Mouse (Mus musculus) ES-E14 (cell line): ENCODE data around the gene Eya4. TPM values are rescaled to one million over a fixed set of nuclear protein-coding genes. Genes with fewer than 3 reads are reported as not detected.
A peak's percentile ranks its signal among the peaks of the same experiment; 100 is the strongest.

Source experiments
- DNase-seq: peaks from one replicate; pipeline ENCODE4 v3.0.0-alpha.2; 2013; ENCODE audit warnings: low read depth, low spot score
- H3K27ac ChIP-seq: 2 replicates; pipeline ENCODE4 v1.5.1; 2012; ENCODE audit warnings: low read depth, mild to moderate bottlenecking, low read length, moderate library complexity, mixed read lengths; ENCODE audit not compliant: poor library complexity, insufficient read depth, severe bottlenecking
- H3K36me3 ChIP-seq: 2 replicates; pipeline ENCODE4 v1.6.1; 2012; ENCODE audit warnings: mild to moderate bottlenecking, low read length, moderate library complexity, mixed read lengths; ENCODE audit not compliant: control insufficient read depth, poor library complexity, insufficient read depth, severe bottlenecking
- H3K4me1 ChIP-seq, 2 experiments: fragments of 150-350 bp in 1 of 2; sonication (generic) in 1 of 2; 2 replicates each; pipeline ENCODE4 v1.6.1; 2012; ENCODE audit warnings: low read length in 2 of 2, mild to moderate bottlenecking in 1 of 2, mixed read lengths in 1 of 2; ENCODE audit not compliant: control insufficient read depth in 2 of 2, insufficient read depth in 2 of 2, poor library complexity in 1 of 2
- H3K4me3 ChIP-seq, 2 experiments: fragments of 150-350 bp in 1 of 2; sonication (generic) in 1 of 2; 2 replicates each; pipeline ENCODE4 v1.5.1; 2012; ENCODE audit warnings: low read length in 2 of 2, low read depth in 1 of 2, mild to moderate bottlenecking in 1 of 2, mixed read lengths in 1 of 2; ENCODE audit not compliant: insufficient read depth in 1 of 2, poor library complexity in 1 of 2, severe bottlenecking in 1 of 2
- H3K9ac ChIP-seq: 2 replicates; pipeline ENCODE4 v1.6.1; 2012; ENCODE audit warnings: low read depth, mild to moderate bottlenecking, low read length, mixed read lengths; ENCODE audit not compliant: poor library complexity, insufficient read depth, severe bottlenecking
- H3K9me3 ChIP-seq: fragments of 150-350 bp; sonication (generic); 2 replicates; pipeline ENCODE4 v1.6.1; 2012; ENCODE audit warnings: low read depth, mild to moderate bottlenecking, low read length; ENCODE audit not compliant: control insufficient read depth, insufficient read depth
- CHD2 ChIP-seq: IDR thresholded peaks from 2 replicates; pipeline ENCODE4 v1.6.1; 2014; ENCODE audit warnings: mild to moderate bottlenecking, low read depth, low read length, inconsistent platforms
- HCFC1 ChIP-seq: IDR thresholded peaks from 2 replicates; pipeline ENCODE4 v1.6.1; 2012; ENCODE audit warnings: low read length, inconsistent platforms, borderline replicate concordance; ENCODE audit not compliant: insufficient read depth
- MAFK ChIP-seq: IDR thresholded peaks from 2 replicates; pipeline ENCODE4 v1.6.1; 2014; ENCODE audit warnings: mild to moderate bottlenecking, low read depth, low read length, inconsistent platforms; ENCODE audit not compliant: insufficient read depth
- ZC3H11A ChIP-seq: IDR thresholded peaks from 2 replicates; pipeline ENCODE4 v1.6.1; 2012; ENCODE audit warnings: low read depth, mild to moderate bottlenecking, inconsistent platforms, low read length, borderline replicate concordance
- ZNF384 ChIP-seq: IDR thresholded peaks from 2 replicates; pipeline ENCODE4 v1.6.1; 2012; ENCODE audit warnings: low read depth, low read length, inconsistent platforms
- in situ Hi-C, 2 experiments: fragments of 600-800 bp; cut with MboI; formaldehyde crosslinking; loops; one replicate each; pipeline ENCODE4 v1.15.1; 2025; ENCODE audit warnings: low sequenced_read_pairs in 2 of 2, inconsistent platforms in 1 of 2; ENCODE audit not compliant: unreplicated experiment in 2 of 2
- total RNA-seq: library from RNA; depleted of rRNA; stranded (reverse); fragments of 300-350 nt; gene quantifications from 2 replicates; pipeline ENCODE4 v1.2.3, GENCODE M21; 2012

Eya4 gene
- total RNA-seq, 1 experiment = 1.5 TPM

DNA sequence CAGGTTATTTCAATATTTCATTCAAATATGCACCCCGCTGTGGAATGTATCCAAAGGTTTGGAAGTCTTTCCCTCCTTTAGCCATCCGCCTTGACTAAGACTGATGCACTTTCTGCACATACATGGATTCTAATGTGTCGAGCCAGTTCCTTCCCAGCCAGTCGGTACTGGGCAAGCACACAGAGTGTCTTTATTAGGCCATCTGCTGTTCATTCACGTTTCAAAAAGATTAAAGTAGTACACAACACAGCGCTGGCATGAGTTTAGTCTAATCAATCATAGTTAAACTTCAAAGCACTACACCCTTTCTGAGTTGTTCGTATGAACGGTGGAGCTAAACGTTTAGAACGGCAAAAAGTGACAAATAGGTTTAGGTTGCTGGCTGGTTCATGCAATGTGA, 190.7 kb downstream of the Eya4 start:
- H3K36me3 ChIP-seq = no peaks in the 10 kb centered on the region
- no peak overlapping the region for H3K27ac ChIP-seq
- no peak for DNase-seq
- in situ Hi-C loops = no loop called here
- H3K4me3 ChIP-seq = no peak overlapping the region
- H3K9me3 ChIP-seq = no peaks in the 10 kb centered on the region
- no peak overlapping the region for H3K9ac ChIP-seq
- no peaks in the 10 kb centered on the region for H3K4me1 ChIP-seq
- TF ChIP-seq HCFC1 = no peak
- TF ChIP-seq ZNF384 = no peak
- TF ChIP-seq CHD2 = no peak
- no peak for TF ChIP-seq ZC3H11A
- TF ChIP-seq MAFK = no peak

GRCm38 (mm10) chr10:23159138-23159537, 191.4 kb downstream of the Eya4 start:
- Histone ChIP-seq H3K4me3 (no peak overlapping the region), H3K27ac (no peak overlapping the region), H3K9me3 (no peaks in the 10 kb centered on the region), H3K9ac (no peak overlapping the region), H3K4me1 (no peaks in the 10 kb centered on the region), H3K36me3 (no peaks in the 10 kb centered on the region)
- TF ChIP-seq HCFC1 = no peak
- no peak for TF ChIP-seq CHD2
- no peak for TF ChIP-seq MAFK
- in situ Hi-C loops = no loop called here
- no peak for DNase-seq

GRCm38 (mm10) chr10:23156866-23157625, 193.5 kb downstream of the Eya4 start:
- Histone ChIP-seq H3K27ac (no peak overlapping the region), H3K4me3 (no peak overlapping the region), H3K9me3 (no peaks in the 10 kb centered on the region), H3K36me3 (no peaks in the 10 kb centered on the region), H3K4me1 (no peaks in the 10 kb centered on the region), H3K9ac (no peak overlapping the region)
- DNase-seq = no peak
- in situ Hi-C loops = no loop called here
- no peak for TF ChIP-seq MAFK
- TF ChIP-seq ZC3H11A = no peak
- no peak for TF ChIP-seq ZNF384
- no peak for TF ChIP-seq HCFC1
- TF ChIP-seq CHD2 = no peak

DNA sequence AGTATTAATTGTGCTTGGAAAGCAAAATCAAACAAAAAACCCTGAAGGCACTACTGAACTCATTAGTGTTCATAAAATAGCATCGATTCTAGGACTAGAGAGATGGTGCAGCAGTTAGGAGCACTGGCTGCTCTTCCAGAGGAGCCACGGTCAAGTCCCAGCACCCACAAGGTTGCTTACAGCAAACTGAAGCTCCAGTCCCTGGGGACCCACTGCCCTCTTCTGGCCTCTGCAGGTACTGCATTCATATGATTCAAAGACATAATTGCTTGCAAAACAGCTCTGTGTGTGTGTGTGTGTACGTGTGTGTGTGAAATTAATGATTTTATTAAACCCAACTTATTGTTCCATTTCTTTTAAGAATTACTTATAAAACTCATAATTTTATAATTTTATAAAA, 200.2 kb downstream of the Eya4 start:
- no peak overlapping the region for H3K9ac ChIP-seq
- in situ Hi-C loops = no loop called here
- no peaks in the 10 kb centered on the region for H3K9me3 ChIP-seq
- no peak for TF ChIP-seq MAFK
- TF ChIP-seq ZC3H11A = peak; percentile 38; the same call in 1 of the 2 replicates
- no peaks in the 10 kb centered on the region for H3K4me1 ChIP-seq
- no peaks in the 10 kb centered on the region for H3K36me3 ChIP-seq
- no peak overlapping the region for H3K4me3 ChIP-seq
- no peak overlapping the region for H3K27ac ChIP-seq
- DNase-seq = peak; percentile 34

DNA sequence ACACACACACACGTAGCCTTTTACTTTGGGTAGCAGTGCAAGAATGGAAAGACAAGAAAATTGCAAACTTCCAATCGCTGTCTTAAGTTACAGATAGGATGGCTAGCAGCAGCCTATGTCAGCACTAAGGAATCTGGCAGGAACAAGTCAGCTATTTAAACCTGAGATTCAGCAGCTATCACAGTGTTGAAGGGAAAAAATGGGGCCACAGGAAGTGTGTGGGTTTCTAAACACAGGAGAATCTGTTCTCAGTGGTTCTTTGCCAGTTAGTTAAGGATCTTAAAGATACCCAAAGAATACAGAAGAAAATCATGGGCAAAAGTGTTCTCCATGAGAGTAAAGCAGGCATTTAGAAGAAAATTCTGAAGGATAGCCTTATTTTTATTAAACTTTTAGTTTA, 206.0 kb downstream of the Eya4 start:
- TF ChIP-seq ZC3H11A (no peak), ZNF384 (no peak), MAFK (no peak), HCFC1 (no peak), CHD2 (no peak)
- Histone ChIP-seq H3K4me3 (no peak overlapping the region), H3K9me3 (no peaks in the 10 kb centered on the region), H3K4me1 (no peaks in the 10 kb centered on the region), H3K27ac (no peak overlapping the region), H3K9ac (no peak overlapping the region), H3K36me3 (no peaks in the 10 kb centered on the region)
- in situ Hi-C loops = no loop called here
- DNase-seq = no peak
